Mouse (Mus musculus): Measurements from ENCODE around the gene Galp.
"Not testable (repeated sequence)": the region's sequence is repeated elsewhere in the genome, so short reads cannot be mapped to it uniquely, and the experiment has no call there.

DNA sequence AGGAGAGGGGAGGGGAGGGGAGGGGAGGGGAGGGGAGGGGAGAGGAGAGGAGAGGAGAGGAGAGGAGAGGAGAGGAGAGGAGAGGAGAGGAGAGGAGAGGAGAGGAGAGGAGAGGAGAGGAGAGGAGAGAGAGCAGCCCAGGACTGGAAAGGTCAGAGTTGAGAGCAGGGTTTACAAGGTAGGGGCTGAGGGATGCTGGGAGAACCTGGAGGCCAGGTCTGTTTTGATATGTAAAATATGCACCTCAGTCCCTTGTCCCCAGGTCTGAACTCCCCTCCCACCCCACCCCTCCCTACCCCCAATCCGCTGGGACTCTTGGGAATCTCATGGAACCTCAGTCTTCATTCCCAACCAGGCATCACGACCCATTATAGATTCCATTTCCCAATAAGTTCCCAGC, 63.1 kb downstream of the Galp start:
- not testable (repeated sequence) for TF ChIP-seq CTCF, POLR2A (IDR thresholded peaks at IDR 0.05; ENCODE audit: extremely low read depth, insufficient read depth, low read length)

All from cortical plate, adult 2 months (tissue).